Mouse (Mus musculus): ENCODE data around the gene Maff. TPM values are rescaled to one million over a fixed set of nuclear protein-coding genes. Genes with fewer than 3 reads are reported as not detected.
A peak's percentile ranks its signal among the peaks of the same experiment; 100 is the strongest.

Maff gene
- polyA plus RNA-seq, 1 experiment from 2014 or later = 2.6 TPM

DNA sequence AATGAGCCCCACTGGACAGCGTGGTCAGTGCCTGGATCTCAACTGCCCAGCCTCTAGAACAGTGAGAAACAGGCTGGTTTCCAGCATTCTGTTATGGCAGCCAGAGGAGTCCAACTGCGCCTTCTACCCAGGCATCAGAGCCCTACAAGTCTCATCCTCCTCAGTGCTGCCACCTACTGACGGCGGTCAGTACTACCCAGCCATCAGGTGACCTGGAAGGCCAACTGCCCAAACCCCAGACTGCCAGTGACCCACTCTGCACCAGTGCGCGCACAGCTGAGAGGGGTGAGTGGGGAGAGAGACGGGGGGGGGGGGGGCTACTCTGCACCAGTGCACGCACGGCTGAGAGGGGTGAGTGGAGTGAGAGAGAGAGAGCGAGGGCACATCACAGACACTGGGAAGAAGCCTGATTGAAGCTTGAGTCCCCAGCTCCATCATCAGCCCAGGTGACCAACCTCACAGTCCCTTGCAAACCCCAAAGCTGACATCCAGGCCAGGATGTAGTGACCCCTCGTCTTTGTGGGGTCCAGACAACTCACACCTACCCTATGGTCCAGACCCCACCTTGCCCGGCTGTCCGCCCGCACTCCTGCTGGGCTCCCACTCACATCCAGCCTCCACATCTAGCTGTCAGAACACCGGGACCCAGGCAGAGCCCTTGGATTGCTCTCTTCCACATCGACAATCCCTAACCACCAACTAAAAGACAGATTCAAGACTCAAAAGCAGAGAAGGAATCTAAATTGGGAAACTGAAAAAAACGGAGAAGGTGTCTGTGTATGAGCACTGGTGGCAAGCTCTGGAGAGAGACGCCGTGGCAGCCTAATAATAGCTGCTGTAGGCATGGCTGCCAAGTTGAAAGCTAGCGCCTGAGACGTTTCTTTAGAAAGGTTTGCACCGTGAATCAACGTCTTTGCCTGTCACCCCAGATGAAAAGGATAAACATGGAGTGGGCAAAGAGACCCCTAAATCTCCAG, 34.3 kb downstream of the Maff start:
- Histone ChIP-seq H3K27me3 (replicated peaks) (no peaks in the 10 kb centered on the region), H3K4me1 (replicated peaks) (peaks cover 50% of the 10 kb centered on the region), H3K9ac (peak overlapping the region; percentile 19; the same call in 1 of the 2 replicates), H3K4me3 (no peak overlapping the region), H3K36me3 (peaks cover 44% of the 10 kb centered on the region), H3K9me3 (replicated peaks) (no peaks in the 10 kb centered on the region), H3K4me2 (peak overlapping the region; percentile 47), H3K27ac (ENCODE audit: poor library complexity, severe bottlenecking) (peak overlapping the region; percentile 84)
- peak; percentile 40 for ATAC-seq (ENCODE audit: insufficient number of reproducible peaks, low FRiP score)
- 40% methylated on average over 23 of the region's 23 CpGs for WGBS

GRCm38 (mm10) chr15:79381644-79382043, 35.2 kb downstream of the Maff start:
- peaks cover 56% of the 10 kb centered on the region for H3K4me1 ChIP-seq (replicated peaks)
- peak overlapping the region; percentile 84 for H3K27ac ChIP-seq (ENCODE audit: poor library complexity, severe bottlenecking)
- ATAC-seq (ENCODE audit: insufficient number of reproducible peaks, low FRiP score) = no peak
- H3K4me2 ChIP-seq = no peak overlapping the region
- WGBS = 77% methylated on average over 9 of the region's 9 CpGs
- peaks cover 35% of the 10 kb centered on the region for H3K36me3 ChIP-seq
- H3K9ac ChIP-seq = peak overlapping the region; percentile 32; the same call in 1 of the 2 replicates
- no peaks in the 10 kb centered on the region for H3K27me3 ChIP-seq (replicated peaks)
- H3K9me3 ChIP-seq (replicated peaks) = no peaks in the 10 kb centered on the region
- H3K4me3 ChIP-seq = no peak overlapping the region

GRCm38 (mm10) chr15:79387081-79387480, 40.7 kb downstream of the Maff start:
- no peak overlapping the region for H3K4me2 ChIP-seq
- 0 out of 2 replicates have a peak overlapping the region, but pooled peaks have one; percentile 19 for H3K27ac ChIP-seq (ENCODE audit: poor library complexity, severe bottlenecking)
- WGBS = 51% methylated on average over 6 of the region's 6 CpGs
- H3K4me3 ChIP-seq = no peak overlapping the region
- no peaks in the 10 kb centered on the region for H3K27me3 ChIP-seq (replicated peaks)
- peaks cover 71% of the 10 kb centered on the region for H3K4me1 ChIP-seq (replicated peaks)
- no peaks in the 10 kb centered on the region for H3K9me3 ChIP-seq (replicated peaks)
- H3K9ac ChIP-seq = no peak overlapping the region
- peaks cover 16% of the 10 kb centered on the region for H3K36me3 ChIP-seq
- ATAC-seq (ENCODE audit: insufficient number of reproducible peaks, low FRiP score) = no peak

DNA sequence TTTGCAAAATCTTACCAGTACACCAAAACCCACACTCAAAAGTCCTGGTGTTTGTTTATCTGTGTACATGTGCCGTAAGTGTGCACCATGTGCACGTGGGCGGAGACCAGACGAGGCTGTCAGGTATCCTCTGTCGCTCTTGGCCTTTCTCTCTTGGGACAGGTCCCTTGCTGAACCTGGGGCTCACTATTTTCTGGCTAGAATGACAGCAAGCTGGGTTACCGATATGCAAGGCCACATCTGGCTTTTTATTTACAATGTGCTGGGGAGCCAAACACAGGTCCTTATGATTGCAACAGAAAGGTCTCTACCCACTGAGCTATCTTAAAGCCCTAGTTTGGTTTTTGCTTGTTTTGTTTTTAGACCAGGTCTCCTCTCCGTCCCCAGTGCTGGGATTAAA, 41.2 kb downstream of the Maff start:
- peaks cover 16% of the 10 kb centered on the region for H3K36me3 ChIP-seq
- WGBS = 72% methylated on average over 7 of the region's 7 CpGs
- no peaks in the 10 kb centered on the region for H3K9me3 ChIP-seq (replicated peaks)
- H3K4me2 ChIP-seq = no peak overlapping the region
- H3K27ac ChIP-seq (ENCODE audit: poor library complexity, severe bottlenecking) = 0 out of 2 replicates have a peak overlapping the region, but pooled peaks have one; percentile 19
- ATAC-seq (ENCODE audit: insufficient number of reproducible peaks, low FRiP score) = no peak
- H3K27me3 ChIP-seq (replicated peaks) = no peaks in the 10 kb centered on the region
- no peak overlapping the region for H3K4me3 ChIP-seq
- H3K4me1 ChIP-seq (replicated peaks) = peaks cover 71% of the 10 kb centered on the region
- H3K9ac ChIP-seq = no peak overlapping the region

DNA sequence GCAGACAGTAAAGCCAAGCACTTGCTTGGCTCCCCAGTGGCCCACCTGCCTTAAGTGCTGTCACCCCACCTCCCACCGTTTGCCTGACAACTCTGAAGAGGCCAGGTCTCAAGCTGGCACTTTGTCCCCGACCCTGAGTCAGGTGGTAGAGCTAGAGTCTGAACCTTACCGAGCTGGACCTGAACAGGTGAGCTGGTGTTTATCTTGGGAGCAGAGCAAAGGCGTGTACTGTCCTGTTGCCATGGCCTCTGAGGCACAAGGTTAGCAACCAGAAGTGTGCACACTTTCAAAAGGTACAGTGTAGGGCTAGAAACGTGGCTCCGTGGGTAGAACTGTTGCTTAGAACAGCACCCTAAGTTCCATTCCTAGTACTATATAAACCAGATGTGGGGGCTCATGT, 41.8 kb downstream of the Maff start:
- Histone ChIP-seq H3K4me3 (no peak overlapping the region), H3K9ac (0 out of 2 replicates have a peak overlapping the region, but pooled peaks have one; percentile 29), H3K9me3 (replicated peaks) (no peaks in the 10 kb centered on the region), H3K4me2 (no peak overlapping the region), H3K27ac (ENCODE audit: poor library complexity, severe bottlenecking) (no peak overlapping the region), H3K27me3 (replicated peaks) (no peaks in the 10 kb centered on the region), H3K4me1 (replicated peaks) (peaks cover 73% of the 10 kb centered on the region), H3K36me3 (peaks cover 16% of the 10 kb centered on the region)
- WGBS = 63% methylated on average over 6 of the region's 6 CpGs
- no peak for ATAC-seq (ENCODE audit: insufficient number of reproducible peaks, low FRiP score)

DNA sequence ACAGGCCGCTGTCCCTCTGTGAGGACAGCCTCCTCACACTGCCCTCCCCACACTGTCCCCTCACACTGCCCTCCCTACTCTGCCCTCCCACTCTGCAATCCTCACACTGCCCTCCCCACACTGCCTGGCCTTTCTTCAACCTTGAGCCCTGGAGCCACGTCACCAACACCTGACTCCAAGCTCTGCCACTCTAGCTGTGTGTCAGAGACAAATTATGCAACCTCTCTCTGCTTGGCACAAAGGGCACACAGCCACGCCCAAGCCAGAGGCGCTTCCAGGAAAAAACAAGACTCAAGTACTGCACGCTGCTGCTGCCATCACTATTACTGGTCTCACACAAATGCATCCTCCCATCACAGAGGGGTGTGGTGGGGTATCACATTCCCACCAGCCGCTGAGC, 44.0 kb downstream of the Maff start:
- Histone ChIP-seq H3K9me3 (replicated peaks) (no peaks in the 10 kb centered on the region), H3K27ac (ENCODE audit: poor library complexity, severe bottlenecking) (peak overlapping the region; percentile 95; the same call in 1 of the 2 replicates), H3K36me3 (no peaks in the 10 kb centered on the region), H3K27me3 (replicated peaks) (no peaks in the 10 kb centered on the region), H3K9ac (no peak overlapping the region), H3K4me2 (no peak overlapping the region), H3K4me3 (no peak overlapping the region), H3K4me1 (replicated peaks) (peaks cover 92% of the 10 kb centered on the region)
- ATAC-seq (ENCODE audit: insufficient number of reproducible peaks, low FRiP score) = no peak
- 77% methylated on average over 6 of the region's 6 CpGs for WGBS

- no peaks in the 10 kb centered on the region for H3K9me3 ChIP-seq (replicated peaks)
- no peaks in the 10 kb centered on the region for H3K36me3 ChIP-seq
- H3K4me2 ChIP-seq = peak overlapping the region; percentile 47
- peak overlapping the region; percentile 95 for H3K27ac ChIP-seq (ENCODE audit: poor library complexity, severe bottlenecking)
- WGBS = 15% methylated on average over 7 of the region's 7 CpGs
- peak; percentile 75 for ATAC-seq (ENCODE audit: insufficient number of reproducible peaks, low FRiP score)
- no peak overlapping the region for H3K4me3 ChIP-seq
- H3K4me1 ChIP-seq (replicated peaks) = peaks cover 98% of the 10 kb centered on the region
- no peaks in the 10 kb centered on the region for H3K27me3 ChIP-seq (replicated peaks)
- peak overlapping the region; percentile 50; the same call in 1 of the 2 replicates for H3K9ac ChIP-seq
These were observed 45.1 kb downstream of the Maff start for GRCm38 (mm10) chr15:79391447-79392093.

DNA sequence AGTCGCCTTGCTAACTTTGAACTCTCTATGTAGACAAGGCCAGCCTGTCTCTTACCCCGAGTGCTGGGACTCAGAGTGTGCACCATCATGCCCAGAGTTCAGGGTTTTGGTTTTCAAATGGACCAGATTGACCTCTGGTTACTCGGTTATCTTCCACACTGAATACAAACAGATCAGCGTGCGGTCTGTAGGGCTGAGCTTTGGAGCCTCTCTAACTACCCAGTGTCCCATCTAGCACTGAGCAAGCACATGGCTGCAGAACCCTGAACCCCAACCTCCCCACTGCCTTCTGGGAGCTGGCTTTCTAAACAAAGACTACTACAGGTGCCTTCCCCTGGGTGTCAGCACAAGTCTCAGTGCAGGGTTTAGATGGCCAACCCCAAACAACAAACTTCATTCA, 46.1 kb downstream of the Maff start:
- no peak overlapping the region for H3K4me3 ChIP-seq
- H3K9ac ChIP-seq = 0 out of 2 replicates have a peak overlapping the region, but pooled peaks have one; percentile 50
- peaks cover 4% of the 10 kb centered on the region for H3K36me3 ChIP-seq
- WGBS = 75% methylated on average over 5 of the region's 5 CpGs
- H3K27ac ChIP-seq (ENCODE audit: poor library complexity, severe bottlenecking) = peak overlapping the region; percentile 95
- H3K4me1 ChIP-seq (replicated peaks) = peaks cover 98% of the 10 kb centered on the region
- no peak for ATAC-seq (ENCODE audit: insufficient number of reproducible peaks, low FRiP score)
- no peaks in the 10 kb centered on the region for H3K9me3 ChIP-seq (replicated peaks)
- H3K4me2 ChIP-seq = no peak overlapping the region
- H3K27me3 ChIP-seq (replicated peaks) = no peaks in the 10 kb centered on the region

DNA sequence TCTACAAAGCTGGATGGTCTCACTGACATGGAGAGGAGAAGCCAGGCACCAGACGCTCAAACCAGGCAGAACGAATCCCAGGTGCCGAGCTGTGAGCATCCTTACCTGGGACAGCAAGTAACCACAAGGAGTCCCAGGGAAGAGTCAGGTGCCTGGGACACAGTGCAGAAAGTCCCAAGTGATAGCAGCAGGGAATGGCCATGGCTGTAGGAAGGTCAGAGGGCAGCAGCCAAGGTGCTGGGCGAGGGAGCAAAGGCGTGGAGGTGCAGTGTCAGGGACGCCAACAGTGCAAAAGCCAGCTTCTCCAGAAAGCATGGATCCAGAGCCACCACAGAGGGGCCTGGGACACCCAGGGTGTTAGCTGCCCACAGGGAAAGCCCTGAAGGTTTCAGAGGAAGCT, 46.7 kb downstream of the Maff start:
- WGBS = 79% methylated on average over 6 of the region's 6 CpGs
- Histone ChIP-seq H3K4me1 (replicated peaks) (peaks cover 94% of the 10 kb centered on the region), H3K4me3 (no peak overlapping the region), H3K9ac (no peak overlapping the region), H3K36me3 (peaks cover 7% of the 10 kb centered on the region), H3K4me2 (no peak overlapping the region), H3K27me3 (replicated peaks) (no peaks in the 10 kb centered on the region), H3K9me3 (replicated peaks) (no peaks in the 10 kb centered on the region), H3K27ac (ENCODE audit: poor library complexity, severe bottlenecking) (peak overlapping the region; percentile 95)
- no peak for ATAC-seq (ENCODE audit: insufficient number of reproducible peaks, low FRiP score)

GRCm38 (mm10) chr15:79394842-79395241, 48.4 kb downstream of the Maff start:
- no peak for ATAC-seq (ENCODE audit: insufficient number of reproducible peaks, low FRiP score)
- no peak overlapping the region; the same call in 1 of the 2 replicates for H3K9ac ChIP-seq
- H3K9me3 ChIP-seq (replicated peaks) = no peaks in the 10 kb centered on the region
- peaks cover 94% of the 10 kb centered on the region for H3K4me1 ChIP-seq (replicated peaks)
- 65% methylated on average over 4 of the region's 4 CpGs for WGBS
- no peaks in the 10 kb centered on the region for H3K27me3 ChIP-seq (replicated peaks)
- no peak overlapping the region for H3K27ac ChIP-seq (ENCODE audit: poor library complexity, severe bottlenecking)
- H3K36me3 ChIP-seq = peaks cover 12% of the 10 kb centered on the region
- peak overlapping the region; percentile 0; the same call in 1 of the 2 replicates for H3K4me2 ChIP-seq
- no peak overlapping the region for H3K4me3 ChIP-seq

- H3K27ac ChIP-seq (ENCODE audit: poor library complexity, severe bottlenecking) = no peak overlapping the region
- H3K27me3 ChIP-seq (replicated peaks) = no peaks in the 10 kb centered on the region
- H3K4me3 ChIP-seq = no peak overlapping the region
- 62% methylated on average over 6 of the region's 6 CpGs for WGBS
- peaks cover 12% of the 10 kb centered on the region for H3K36me3 ChIP-seq
- peak overlapping the region; percentile 0; the same call in 1 of the 2 replicates for H3K4me2 ChIP-seq
- peaks cover 94% of the 10 kb centered on the region for H3K4me1 ChIP-seq (replicated peaks)
- no peaks in the 10 kb centered on the region for H3K9me3 ChIP-seq (replicated peaks)
- H3K9ac ChIP-seq = 0 out of 2 replicates have a peak overlapping the region, but pooled peaks have one; percentile 28
- no peak for ATAC-seq (ENCODE audit: insufficient number of reproducible peaks, low FRiP score)
These were observed 48.9 kb downstream of the Maff start for GRCm38 (mm10) chr15:79395281-79395680.

Data from heart, embryonic 12.5 days (tissue).